Mouse (Mus musculus) limb, embryonic 11.5 days (tissue): ENCODE results near the gene Rere. TPM values are rescaled to one million over a fixed set of nuclear protein-coding genes. Genes with fewer than 3 reads are reported as not detected.
A peak's percentile ranks its signal among the peaks of the same experiment; 100 is the strongest.
"Not testable (repeated sequence)": the region's sequence is repeated elsewhere in the genome, so short reads cannot be mapped to it uniquely, and the experiment has no call there.

ENCODE experiments used
- ATAC-seq: fragments of 200-750 bp; cut with Nextera tagmentation; 2 replicates; pipeline ENCODE4 v1.8.0; 2017; ENCODE audit warnings: low read depth; ENCODE audit not compliant: insufficient number of reproducible peaks, low FRiP score, low TSS enrichment
- DNase-seq: peaks from one replicate; pipeline ENCODE4 v3.0.0-alpha.2; 2015; ENCODE audit warnings: low spot score
- H3K27ac ChIP-seq: fragments of 300-500 bp; sonication (generic); replicated peaks from 2 replicates; pipeline ENCODE4 v1.5.1; 2014; ENCODE audit warnings: low read depth, mild to moderate bottlenecking, low read length
- H3K27me3 ChIP-seq: fragments of 300-500 bp; sonication (generic); 2 replicates; pipeline ENCODE4 v1.6.1; 2014; ENCODE audit warnings: mild to moderate bottlenecking, low read length, mixed read lengths; ENCODE audit not compliant: control insufficient read depth, insufficient read depth
- H3K36me3 ChIP-seq: fragments of 300-500 bp; sonication (generic); 2 replicates; pipeline ENCODE4 v1.6.1; 2014; ENCODE audit warnings: mild to moderate bottlenecking, low read length, moderate library complexity, mixed read lengths; ENCODE audit not compliant: control insufficient read depth, insufficient read depth
- H3K4me1 ChIP-seq: fragments of 300-500 bp; sonication (generic); 2 replicates; pipeline ENCODE4 v1.6.1; 2014; ENCODE audit warnings: low read length, mixed read lengths; ENCODE audit not compliant: control insufficient read depth, insufficient read depth
- H3K4me2 ChIP-seq: fragments of 300-500 bp; sonication (generic); 2 replicates; pipeline ENCODE4 v1.6.1; 2014; ENCODE audit warnings: low read depth, mild to moderate bottlenecking, moderate library complexity; ENCODE audit not compliant: severe bottlenecking
- H3K4me3 ChIP-seq: fragments of 300-500 bp; sonication (generic); 2 replicates; pipeline ENCODE4 v1.5.1; 2014; ENCODE audit warnings: low read depth, low read length
- H3K9ac ChIP-seq: fragments of 300-500 bp; sonication (generic); 2 replicates; pipeline ENCODE4 v1.6.1; 2014; ENCODE audit warnings: mild to moderate bottlenecking, low read length
- H3K9me3 ChIP-seq: fragments of 300-500 bp; sonication (generic); 2 replicates; pipeline ENCODE4 v1.6.1; 2016; ENCODE audit warnings: low read length; ENCODE audit not compliant: control insufficient read depth
- WGBS: fragments of 180-500 bp; shearing (Covaris S2); extraction: QIAGEN DNeasy Blood & Tissue Kit; methylation state at CpG from one replicate; pipeline ENCODE4 v1.1.7; 2014; 5-methylcytosine and 5-hydroxymethylcytosine counted together
- polyA plus RNA-seq: library from polyadenylated mRNA; unstranded; fragments of >200 nt; fragmentation: Nextera tagmentation; extraction: Ambion mirVana; gene quantifications from 2 replicates; pipeline ENCODE4 v1.2.1, GENCODE M21; 2014

Rere gene
- polyA plus RNA-seq, 1 experiment from 2014 or later = 37.9 TPM

DNA sequence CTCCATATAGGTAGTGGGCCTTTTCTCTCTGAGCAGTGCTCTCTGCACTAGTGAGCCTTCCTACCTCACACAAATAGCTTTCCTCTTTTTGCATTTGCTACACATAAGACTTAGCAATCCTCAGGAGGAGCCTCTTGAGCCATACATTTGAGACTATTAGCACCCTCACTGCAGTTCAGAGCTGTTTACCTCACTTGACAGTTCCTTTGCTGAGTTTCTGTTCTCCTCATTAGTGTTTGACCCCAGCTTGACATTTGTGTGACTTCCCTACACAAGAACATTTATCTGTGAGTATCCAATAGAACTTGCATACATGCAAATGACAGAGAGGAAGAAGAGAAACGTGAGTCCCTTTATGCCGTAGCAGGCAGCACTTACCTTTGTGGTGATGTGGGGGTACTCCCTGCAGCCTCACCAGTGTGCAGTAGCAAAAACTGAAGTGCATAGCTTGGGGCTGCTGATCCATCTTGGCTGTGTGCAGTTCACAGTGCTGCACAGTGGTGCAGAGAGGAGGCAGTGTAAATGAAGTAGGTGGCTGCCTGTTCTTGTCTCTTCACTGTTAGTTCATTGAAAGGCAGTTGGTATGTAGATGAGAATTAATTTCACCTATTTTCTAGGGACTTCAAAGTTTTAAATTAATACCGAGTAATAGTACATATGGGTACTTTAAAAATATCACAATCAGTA lies 227.7 kb downstream of the Rere start:
- DNase-seq (no peak), ATAC-seq (no peak)
- Histone ChIP-seq H3K9me3 (no peaks in the 10 kb centered on the region), H3K27ac (no peak overlapping the region), H3K27me3 (no peaks in the 10 kb centered on the region), H3K36me3 (peaks cover 20% of the 10 kb centered on the region), H3K4me3 (no peak overlapping the region), H3K4me2 (no peak overlapping the region), H3K9ac (no peak overlapping the region), H3K4me1 (no peaks in the 10 kb centered on the region)
- WGBS = 84% methylated on average over 3 of the region's 3 CpGs

DNA sequence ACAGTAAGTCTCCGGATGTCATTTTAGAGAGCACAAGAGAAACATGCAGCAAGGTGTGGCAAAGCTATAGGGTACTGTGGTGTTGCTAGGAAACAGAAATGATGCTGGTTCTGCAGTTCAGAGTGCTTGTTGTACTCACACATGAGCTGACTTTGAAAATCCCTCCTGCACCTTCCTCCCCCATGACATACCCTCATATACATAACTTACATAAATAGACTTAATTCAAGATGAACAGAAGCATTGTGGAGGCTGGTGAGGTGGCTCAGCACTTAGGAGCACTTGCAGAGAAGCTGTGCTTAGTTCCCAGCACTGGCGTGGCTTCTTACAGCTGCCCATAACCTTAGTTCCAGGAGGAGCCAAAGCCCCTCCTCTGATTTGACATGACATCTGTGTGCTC lies 228.6 kb downstream of the Rere start:
- Histone ChIP-seq H3K4me2 (no peak overlapping the region), H3K27me3 (no peaks in the 10 kb centered on the region), H3K9ac (no peak overlapping the region), H3K4me1 (no peaks in the 10 kb centered on the region), H3K36me3 (peaks cover 20% of the 10 kb centered on the region), H3K9me3 (no peaks in the 10 kb centered on the region), H3K4me3 (no peak overlapping the region), H3K27ac (no peak overlapping the region)
- 92% methylated on average over 2 of the region's 2 CpGs for WGBS
- ATAC-seq = no peak
- DNase-seq = no peak

DNA sequence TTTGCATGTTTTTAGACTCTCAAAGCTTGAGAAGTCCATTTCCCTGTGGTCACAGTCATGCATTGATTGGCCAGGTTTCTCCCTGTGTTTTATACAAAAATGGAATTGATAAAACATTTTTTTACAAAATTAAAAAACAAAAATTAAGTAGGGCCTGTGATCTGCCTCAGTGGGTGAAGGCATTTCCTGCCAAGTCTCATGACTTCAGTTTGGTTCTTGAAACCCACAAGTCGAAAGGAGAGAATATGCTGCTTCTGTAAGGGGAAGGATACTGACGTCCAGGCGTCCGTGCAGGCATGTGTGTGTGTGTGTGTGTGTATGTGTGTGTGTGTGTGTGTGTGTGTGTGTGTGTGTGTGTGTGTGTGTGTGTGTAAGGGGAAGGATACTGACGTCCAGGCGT lies 231.9 kb downstream of the Rere start:
- not testable (repeated sequence) for ATAC-seq, H3K9ac ChIP-seq, DNase-seq, H3K4me3 ChIP-seq, H3K4me2 ChIP-seq, H3K9me3 ChIP-seq, H3K4me1 ChIP-seq, H3K27ac ChIP-seq, H3K27me3 ChIP-seq
- peaks cover 20% of the 10 kb centered on the region for H3K36me3 ChIP-seq
- whole genome bisulfite sequencing = 97% methylated on average over 4 of the region's 6 CpGs

DNA sequence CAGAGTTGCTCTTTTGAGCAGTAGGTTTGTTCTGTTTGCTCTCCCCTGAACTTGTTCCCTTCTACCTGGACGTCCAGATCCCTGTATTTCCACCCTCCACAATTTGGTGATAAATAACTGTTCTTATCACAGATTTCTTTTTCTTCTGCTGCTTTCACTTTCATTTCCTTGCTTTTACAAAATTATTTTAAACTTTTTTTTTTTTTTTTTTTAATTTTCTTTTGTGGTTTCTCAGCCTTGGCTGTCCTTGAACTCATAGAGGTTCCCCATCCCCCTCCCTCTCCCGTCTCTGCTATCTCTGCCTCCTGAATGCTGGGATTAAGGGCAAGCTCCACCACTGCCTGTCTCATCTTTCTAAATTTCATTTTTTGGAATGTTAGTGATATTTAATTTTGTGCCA lies 234.8 kb downstream of the Rere start:
- 79% methylated on average over 2 of the region's 2 CpGs for WGBS

DNA sequence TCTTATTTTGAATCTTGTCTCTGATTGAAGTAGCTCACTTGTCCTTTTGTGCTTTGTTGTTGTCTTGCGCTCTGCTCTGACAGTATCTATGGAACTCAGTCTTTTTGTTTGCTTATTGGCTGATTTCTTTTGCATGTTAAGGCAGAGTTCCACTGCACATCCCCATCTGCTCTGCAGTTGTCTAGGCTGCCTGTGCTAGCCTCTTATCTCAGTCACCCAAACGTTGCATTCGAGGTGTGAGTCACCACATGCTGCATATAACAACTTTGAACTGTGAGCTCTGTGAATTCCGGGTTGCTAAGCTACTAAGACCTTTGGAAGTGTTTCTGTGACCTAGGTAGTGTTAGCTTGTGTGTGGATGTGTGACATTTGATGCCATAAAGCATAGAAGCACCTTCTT lies 235.9 kb downstream of the Rere start:
- H3K4me3 ChIP-seq = no peak overlapping the region
- H3K9me3 ChIP-seq = no peaks in the 10 kb centered on the region
- H3K27me3 ChIP-seq = no peaks in the 10 kb centered on the region
- no peak for DNase-seq
- H3K36me3 ChIP-seq = 0 out of 2 replicates have a peak, but pooled peaks cover 3% of the 10 kb centered on the region
- 43% methylated on average over 4 of the region's 4 CpGs for WGBS
- ATAC-seq = no peak
- H3K27ac ChIP-seq = 0 out of 2 replicates have a peak overlapping the region, but pooled peaks have one; percentile 30
- H3K4me2 ChIP-seq = no peak overlapping the region
- no peaks in the 10 kb centered on the region for H3K4me1 ChIP-seq
- H3K9ac ChIP-seq = no peak overlapping the region

More for the DNA sequence above, 234.8 kb downstream of the Rere start:
- Histone ChIP-seq H3K27me3 (no peaks in the 10 kb centered on the region), H3K27ac (no peak overlapping the region), H3K4me2 (no peak overlapping the region), H3K9ac (no peak overlapping the region), H3K36me3 (peaks cover 8% of the 10 kb centered on the region; the same call in 1 of the 2 replicates), H3K4me3 (no peak overlapping the region), H3K4me1 (no peaks in the 10 kb centered on the region), H3K9me3 (no peaks in the 10 kb centered on the region)
- ATAC-seq = no peak
- no peak for DNase-seq

DNA sequence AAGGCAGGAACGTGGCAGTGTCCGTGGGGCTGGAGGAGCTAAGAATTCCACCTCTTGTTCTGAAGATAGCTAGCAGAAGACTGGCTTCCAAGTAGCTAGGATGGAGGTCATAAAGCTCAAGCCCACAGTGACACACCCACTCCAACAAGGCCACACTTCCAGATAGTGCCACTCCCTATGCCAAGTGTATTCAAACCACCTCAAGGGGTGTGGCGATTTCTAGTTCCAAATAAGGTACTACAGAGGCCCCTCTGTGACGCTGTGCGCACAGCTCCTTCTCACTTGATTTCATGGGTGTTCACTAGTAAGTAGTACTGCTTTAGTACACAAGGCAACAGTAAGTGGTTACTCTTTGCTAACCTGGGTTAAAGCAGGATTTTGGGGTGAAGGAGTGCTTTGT lies 237.4 kb downstream of the Rere start:
- Histone ChIP-seq H3K27me3 (no peaks in the 10 kb centered on the region), H3K9me3 (no peaks in the 10 kb centered on the region), H3K4me3 (no peak overlapping the region), H3K4me2 (no peak overlapping the region), H3K9ac (no peak overlapping the region), H3K27ac (no peak overlapping the region), H3K4me1 (no peaks in the 10 kb centered on the region), H3K36me3 (no peaks in the 10 kb centered on the region)
- DNase-seq (no peak), ATAC-seq (no peak)
- WGBS = 90% methylated on average over 5 of the region's 5 CpGs

DNA sequence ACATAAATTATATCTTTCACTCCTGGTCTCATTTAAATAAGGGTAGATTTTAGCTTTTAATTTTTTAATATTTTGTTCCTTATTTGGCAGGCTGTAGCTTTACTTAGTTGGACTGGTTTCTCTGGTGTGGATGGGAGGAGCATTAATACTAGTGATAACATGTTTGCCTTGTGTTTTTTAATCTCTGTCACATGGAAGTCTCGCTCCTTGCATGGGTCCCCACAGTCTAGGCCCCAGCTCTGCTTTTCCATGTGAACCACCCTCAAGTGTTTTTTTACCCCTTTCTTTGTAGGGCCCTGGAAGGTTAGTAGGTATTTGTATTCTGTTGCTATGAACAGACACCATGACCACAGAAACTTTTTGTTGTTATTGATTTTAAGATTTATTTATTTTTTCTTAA lies 238.6 kb downstream of the Rere start:
- H3K4me1 ChIP-seq = no peaks in the 10 kb centered on the region
- no peak for DNase-seq
- H3K36me3 ChIP-seq = no peaks in the 10 kb centered on the region
- no peak overlapping the region for H3K4me2 ChIP-seq
- no peaks in the 10 kb centered on the region for H3K27me3 ChIP-seq
- no peak for ATAC-seq
- no peak overlapping the region for H3K9ac ChIP-seq
- H3K9me3 ChIP-seq = no peaks in the 10 kb centered on the region
- WGBS = 91% methylated on average over 1 of the region's 1 CpGs
- no peak overlapping the region for H3K4me3 ChIP-seq
- H3K27ac ChIP-seq = no peak overlapping the region

DNA sequence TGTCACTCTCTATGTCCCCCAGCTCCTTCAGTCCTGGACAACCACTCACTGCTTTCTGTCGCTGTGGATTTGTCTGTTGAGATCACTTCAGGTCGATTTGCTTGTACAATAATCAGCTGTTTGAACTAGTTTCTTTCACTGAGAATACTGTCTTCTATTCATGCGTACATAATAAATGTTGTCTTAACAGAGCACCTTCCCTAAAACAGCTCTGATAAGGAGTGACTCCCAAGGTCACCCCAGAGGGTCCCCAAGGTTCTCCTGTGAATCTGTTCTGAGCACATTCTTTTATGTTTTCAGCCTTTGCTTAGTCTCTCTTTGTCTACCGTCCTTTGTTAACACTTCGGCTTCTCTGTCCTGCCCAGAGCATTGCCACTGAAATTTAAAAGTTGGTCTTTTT lies 241.0 kb downstream of the Rere start:
- no peak overlapping the region for H3K9ac ChIP-seq
- 92% methylated on average over 5 of the region's 5 CpGs for WGBS
- H3K27me3 ChIP-seq = no peaks in the 10 kb centered on the region
- H3K36me3 ChIP-seq = peaks cover 4% of the 10 kb centered on the region; the same call in 1 of the 2 replicates
- DNase-seq = no peak
- no peak overlapping the region for H3K4me2 ChIP-seq
- ATAC-seq = no peak
- H3K4me1 ChIP-seq = peaks cover 3% of the 10 kb centered on the region; the same call in 1 of the 2 replicates
- no peak overlapping the region for H3K4me3 ChIP-seq
- H3K27ac ChIP-seq = no peak overlapping the region
- H3K9me3 ChIP-seq = no peaks in the 10 kb centered on the region

DNA sequence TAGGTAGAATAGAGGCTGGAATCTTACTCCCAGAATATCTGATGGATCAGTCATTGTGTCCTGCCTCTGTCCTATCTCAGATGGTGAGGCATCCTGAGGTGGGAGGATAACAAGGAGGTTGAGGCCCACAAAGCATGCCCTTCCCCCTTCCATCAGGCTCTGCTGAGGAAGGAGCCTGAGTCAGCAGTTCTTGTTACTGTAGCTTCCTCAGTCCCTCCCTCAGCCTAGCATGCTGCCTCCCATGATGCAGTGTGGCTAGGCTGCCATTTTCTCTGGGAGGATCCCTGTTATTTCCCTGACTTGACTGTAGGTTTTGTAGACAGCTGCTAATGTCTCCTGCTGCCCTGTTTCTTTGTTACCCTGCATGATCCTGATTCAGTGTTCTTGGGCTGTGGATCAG lies 241.9 kb downstream of the Rere start:
- H3K36me3 ChIP-seq = peaks cover 4% of the 10 kb centered on the region; the same call in 1 of the 2 replicates
- no peak overlapping the region for H3K4me3 ChIP-seq
- H3K9me3 ChIP-seq = no peaks in the 10 kb centered on the region
- no peak overlapping the region for H3K4me2 ChIP-seq
- no peak overlapping the region for H3K27ac ChIP-seq
- peaks cover 3% of the 10 kb centered on the region; the same call in 1 of the 2 replicates for H3K4me1 ChIP-seq
- H3K9ac ChIP-seq = no peak overlapping the region
- no peak for ATAC-seq
- no peak for DNase-seq
- H3K27me3 ChIP-seq = no peaks in the 10 kb centered on the region
